Mouse (Mus musculus): ENCODE results near the gene Ankrd39.

The Ankrd39 gene

GRCm38 (mm10) chr1:36492416-36493139, 54.7 kb downstream of the Ankrd39 start:
- no peak for DNase-seq (ENCODE audit: low spot score in 2 of 2)

- no peak for DNase-seq (ENCODE audit: low spot score in 2 of 2)
Observed at GRCm38 (mm10) chr1:36489661-36490060, 57.6 kb downstream of the Ankrd39 start.

Measured in frontal cortex, postnatal 25 days (tissue).